Mouse (Mus musculus) erythroblast, embryonic 14.5 days (primary cell): ENCODE results near the gene Cacnb1.

Source experiments
- GATA1 ChIP-seq: IDR thresholded peaks from 2 replicates; pipeline ENCODE4 v1.6.1; 2012; ENCODE audit warnings: low read length, inconsistent platforms, mixed read lengths
- TAL1 ChIP-seq: IDR thresholded peaks from 3 replicates; pipeline ENCODE4 v1.6.1; 2012; ENCODE audit warnings: low read length, inconsistent platforms, mixed read lengths

- TF ChIP-seq GATA1, result no peak
- TF ChIP-seq TAL1, result no peak
These were observed 44.4 kb upstream of the Cacnb1 start for GRCm38 (mm10) chr11:98067255-98067654.
